Mouse (Mus musculus) mesoderm, embryonic 11.5 days (tissue): ENCODE results near the gene Stx7.

ENCODE experiments used
- DNase-seq: peaks from one replicate; pipeline ENCODE4 v3.0.0-alpha.2; 2012; ENCODE audit warnings: low read depth, low spot score

Stx7 gene

GRCm38 (mm10) chr10:24167978-24168583 is 19.0 kb downstream of the Stx7 start:
- DNase-seq, result no peak

- no peak for DNase-seq
Observed at GRCm38 (mm10) chr10:24168854-24169253, 19.8 kb downstream of the Stx7 start.

- DNase-seq, result no peak
Observed at GRCm38 (mm10) chr10:24171906-24172459, 22.9 kb downstream of the Stx7 start.

GRCm38 (mm10) chr10:24173210-24174001 is 24.3 kb downstream of the Stx7 start:
- peak; percentile 82 for DNase-seq

GRCm38 (mm10) chr10:24190392-24190791 is 41.3 kb downstream of the Stx7 start:
- DNase-seq, result no peak

GRCm38 (mm10) chr10:24191977-24192376 is 42.9 kb downstream of the Stx7 start:
- DNase-seq, result no peak

- DNase-seq, result peak; percentile 71
Observed at GRCm38 (mm10) chr10:24199303-24199702, 50.2 kb downstream of the Stx7 start.

- no peak for DNase-seq
Observed at GRCm38 (mm10) chr10:24200099-24200498, 51.0 kb downstream of the Stx7 start.

GRCm38 (mm10) chr10:24210075-24210474 is 61.0 kb downstream of the Stx7 start:
- no peak for DNase-seq

- no peak for DNase-seq
Observed at GRCm38 (mm10) chr10:24213297-24213696, 64.2 kb downstream of the Stx7 start.

- no peak for DNase-seq
Observed at GRCm38 (mm10) chr10:24217558-24218268, 68.6 kb downstream of the Stx7 start.

- DNase-seq, result no peak
Observed at GRCm38 (mm10) chr10:24220931-24221330, 71.8 kb downstream of the Stx7 start.

- no peak for DNase-seq
Observed at GRCm38 (mm10) chr10:24222911-24223310, 73.8 kb downstream of the Stx7 start.

- DNase-seq, result no peak
Observed at GRCm38 (mm10) chr10:24223449-24224143, 74.5 kb downstream of the Stx7 start, which contains the start of gene Moxd1. Gene Moxd1 (plus strand): TSS chr10:24223517.

- DNase-seq, result no peak
Observed at GRCm38 (mm10) chr10:24224591-24224990, 75.5 kb downstream of the Stx7 start.

- DNase-seq, result no peak
Observed at GRCm38 (mm10) chr10:24228318-24229183, 79.4 kb downstream of the Stx7 start.

- no peak for DNase-seq
Observed at GRCm38 (mm10) chr10:24232281-24232680, 83.2 kb downstream of the Stx7 start.

- DNase-seq, result no peak
Observed at GRCm38 (mm10) chr10:24235426-24236283, 86.6 kb downstream of the Stx7 start.
